Mouse (Mus musculus): ENCODE data around the gene Mrm2. TPM values are rescaled to one million over a fixed set of nuclear protein-coding genes. Genes with fewer than 3 reads are reported as not detected.
A peak's percentile ranks its signal among the peaks of the same experiment; 100 is the strongest.

The Mrm2 gene
- total RNA-seq, 2 experiments from 2014 or later = 9.6 to 10.2 TPM

- no peak for DNase-seq (ENCODE audit: extremely low spot score in 1 of 2, low spot score in 2 of 2)
- intact Hi-C loops (cut with DNase I) = no loop called here
Measured at GRCm38 (mm10) chr5:140350731-140351497, 19.2 kb upstream of the Mrm2 start.

- intact Hi-C loops (cut with DNase I) = no loop called here
Measured at GRCm38 (mm10) chr5:140349882-140350281, 18.2 kb upstream of the Mrm2 start.

GRCm38 (mm10) chr5:140346050-140346449, 14.4 kb upstream of the Mrm2 start:
- intact Hi-C loops (cut with DNase I) = no loop called here

More at GRCm38 (mm10) chr5:140349882-140350281, 18.2 kb upstream of the Mrm2 start:
- no peak for DNase-seq (ENCODE audit: extremely low spot score in 1 of 2, low spot score in 2 of 2)

GRCm38 (mm10) chr5:140345244-140345643, 13.5 kb upstream of the Mrm2 start:
- intact Hi-C loops (cut with DNase I) = no loop called here
- no peak for DNase-seq (ENCODE audit: extremely low spot score in 1 of 2, low spot score in 2 of 2)

More at GRCm38 (mm10) chr5:140346050-140346449, 14.4 kb upstream of the Mrm2 start:
- DNase-seq (ENCODE audit: extremely low spot score in 1 of 2, low spot score in 2 of 2) = no peak

GRCm38 (mm10) chr5:140342880-140343279, 11.2 kb upstream of the Mrm2 start:
- no peak for DNase-seq (ENCODE audit: extremely low spot score in 1 of 2, low spot score in 2 of 2)
- intact Hi-C loops (cut with DNase I) = no loop called here

GRCm38 (mm10) chr5:140339836-140340235, 8.1 kb upstream of the Mrm2 start:
- intact Hi-C loops (cut with DNase I) = loop anchor here (5.0 to 10.0 kb wide), 2 partner anchors 47 to 505 kb away; partner anchors contain the start of gene Snx8
- no peak for DNase-seq (ENCODE audit: extremely low spot score in 1 of 2, low spot score in 2 of 2)

GRCm38 (mm10) chr5:140338779-140339178, 7.1 kb upstream of the Mrm2 start:
- intact Hi-C loops (cut with DNase I) = loop anchor here (5.0 to 10.0 kb wide), 2 partner anchors 49 to 504 kb away; partner anchors contain the start of gene Snx8
- DNase-seq (ENCODE audit: extremely low spot score in 1 of 2, low spot score in 2 of 2) = no peak

GRCm38 (mm10) chr5:140336680-140337079, 5.0 kb upstream of the Mrm2 start:
- no peak for DNase-seq (ENCODE audit: extremely low spot score in 1 of 2, low spot score in 2 of 2)
- intact Hi-C loops (cut with DNase I) = loop anchor here (5.0 to 10.0 kb wide), 2 partner anchors 51 to 502 kb away; partner anchors contain the start of gene Snx8

- no peak for DNase-seq (ENCODE audit: extremely low spot score in 1 of 2, low spot score in 2 of 2)
- intact Hi-C loops (cut with DNase I) = loop anchor here (5.0 to 10.0 kb wide), 2 partner anchors 79 to 499 kb away; no protein-coding TSS in a partner anchor
Measured at GRCm38 (mm10) chr5:140333631-140334030, 1.9 kb upstream of the Mrm2 start.

GRCm38 (mm10) chr5:140332519-140332918, 821 bp upstream of the Mrm2 start:
- intact Hi-C loops (cut with DNase I) = loop anchor here (5.0 to 10.0 kb wide), 2 partner anchors 80 to 498 kb away; no protein-coding TSS in a partner anchor
- no peak for DNase-seq (ENCODE audit: extremely low spot score in 1 of 2, low spot score in 2 of 2)

GRCm38 (mm10) chr5:140324058-140324457, 7.6 kb downstream of the Mrm2 start:
- intact Hi-C loops (cut with DNase I) = no loop called here
- DNase-seq (ENCODE audit: extremely low spot score in 1 of 2, low spot score in 2 of 2) = no peak

GRCm38 (mm10) chr5:140321756-140322575, 9.7 kb downstream of the Mrm2 start:
- intact Hi-C loops (cut with DNase I) = no loop called here
- DNase-seq (ENCODE audit: extremely low spot score in 1 of 2, low spot score in 2 of 2) = no peak

- DNase-seq (ENCODE audit: extremely low spot score in 1 of 2, low spot score in 2 of 2) = peak; percentile 89 to 93
- intact Hi-C loops (cut with DNase I) = no loop called here
Measured at GRCm38 (mm10) chr5:140321042-140321755, 10.5 kb downstream of the Mrm2 start, which contains the start of the genes Mad1l1 and Nudt1. Mad1l1 (minus strand) TSS chr5:140321552. Nudt1 (plus strand) TSS chr5:140321656.

GRCm38 (mm10) chr5:140316716-140317115, 15.0 kb downstream of the Mrm2 start:
- intact Hi-C loops (cut with DNase I) = no loop called here
- no peak for DNase-seq (ENCODE audit: extremely low spot score in 1 of 2, low spot score in 2 of 2)

- intact Hi-C loops (cut with DNase I) = no loop called here
- no peak for DNase-seq (ENCODE audit: extremely low spot score in 1 of 2, low spot score in 2 of 2)
Measured at GRCm38 (mm10) chr5:140307602-140308001, 24.1 kb downstream of the Mrm2 start.

- intact Hi-C loops (cut with DNase I) = no loop called here
- DNase-seq (ENCODE audit: extremely low spot score in 1 of 2, low spot score in 2 of 2) = peak in 1 of 2 experiments; percentile 39
Measured at GRCm38 (mm10) chr5:140306016-140306415, 25.7 kb downstream of the Mrm2 start.

- intact Hi-C loops (cut with DNase I) = no loop called here
Measured at GRCm38 (mm10) chr5:140298291-140298690, 33.4 kb downstream of the Mrm2 start.

GRCm38 (mm10) chr5:140292152-140292551, 39.5 kb downstream of the Mrm2 start:
- intact Hi-C loops (cut with DNase I) = loop anchor here (2.0 to 5.0 kb wide), 3 partner anchors 93 to 455 kb away; partner anchors contain the start of gene Elfn1
- peak; percentile 51 to 57 for DNase-seq (ENCODE audit: extremely low spot score in 1 of 2, low spot score in 2 of 2)

More at GRCm38 (mm10) chr5:140298291-140298690, 33.4 kb downstream of the Mrm2 start:
- DNase-seq (ENCODE audit: extremely low spot score in 1 of 2, low spot score in 2 of 2) = no peak
